Mouse (Mus musculus): Measurements from ENCODE around the gene Cox5b. TPM values are rescaled to one million over a fixed set of nuclear protein-coding genes. Genes with fewer than 3 reads are reported as not detected.
"Not testable (repeated sequence)": the region's sequence is repeated elsewhere in the genome, so short reads cannot be mapped to it uniquely, and the experiment has no call there.

Cox5b gene
- total RNA-seq (2021), result 100 to 1,000 TPM; 579 to 668 TPM

GRCm38 (mm10) chr1:36691271-36692155 is at the start of gene Cox5b:
Gene Cox5b, plus strand, starts transcription at chr1:36691449.
- intact Hi-C loops (cut with DNase I), result no loop called here
- peak; percentile 94 to 96 for DNase-seq (ENCODE audit: low spot score in 2 of 2)

- DNase-seq (ENCODE audit: low spot score in 2 of 2), result no peak
- intact Hi-C loops (cut with DNase I), result no loop called here
Observed at GRCm38 (mm10) chr1:36643957-36644614, 47.2 kb upstream of the Cox5b start.

GRCm38 (mm10) chr1:36644615-36645007 is 46.6 kb upstream of the Cox5b start:
- DNase-seq (ENCODE audit: low spot score in 2 of 2), result no peak
- intact Hi-C loops (cut with DNase I), result no loop called here

- intact Hi-C loops (cut with DNase I), result no loop called here
Observed at GRCm38 (mm10) chr1:36646285-36646684, 45.0 kb upstream of the Cox5b start.

DNA sequence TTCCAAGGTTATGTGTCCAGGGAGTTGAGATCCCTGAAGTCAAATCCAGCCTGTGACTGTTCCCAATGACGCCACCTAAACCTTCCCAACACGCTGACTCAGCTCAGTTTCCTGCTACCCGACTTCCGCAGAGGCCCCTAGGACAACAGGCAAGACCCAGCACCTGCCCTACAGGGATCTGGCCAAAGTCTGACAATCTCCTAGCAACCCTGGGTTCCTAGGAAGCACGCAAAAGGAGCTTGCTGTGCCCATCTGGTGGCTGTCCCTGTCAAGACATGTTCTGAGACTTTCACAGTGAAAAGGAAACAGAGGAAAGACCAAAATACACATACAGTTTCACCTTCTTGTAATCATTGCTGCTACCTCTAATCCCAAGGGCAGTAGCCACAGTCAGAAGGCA is 43.6 kb upstream of the Cox5b start:
- intact Hi-C loops (cut with DNase I), result no loop called here

More at GRCm38 (mm10) chr1:36646285-36646684, 45.0 kb upstream of the Cox5b start:
- DNase-seq (ENCODE audit: low spot score in 2 of 2), result no peak

GRCm38 (mm10) chr1:36655039-36655438 is 36.2 kb upstream of the Cox5b start:
- no peak for DNase-seq (ENCODE audit: low spot score in 2 of 2)
- intact Hi-C loops (cut with DNase I), result no loop called here

More for the DNA sequence above, 43.6 kb upstream of the Cox5b start:
- no peak for DNase-seq (ENCODE audit: low spot score in 2 of 2)

- DNase-seq (ENCODE audit: low spot score in 2 of 2), result no peak
- intact Hi-C loops (cut with DNase I), result no loop called here
Observed at GRCm38 (mm10) chr1:36656233-36656632, 35.0 kb upstream of the Cox5b start.

- intact Hi-C loops (cut with DNase I), result no loop called here
- DNase-seq (ENCODE audit: low spot score in 2 of 2), result no peak
Observed at GRCm38 (mm10) chr1:36657658-36658415, 33.4 kb upstream of the Cox5b start.

DNA sequence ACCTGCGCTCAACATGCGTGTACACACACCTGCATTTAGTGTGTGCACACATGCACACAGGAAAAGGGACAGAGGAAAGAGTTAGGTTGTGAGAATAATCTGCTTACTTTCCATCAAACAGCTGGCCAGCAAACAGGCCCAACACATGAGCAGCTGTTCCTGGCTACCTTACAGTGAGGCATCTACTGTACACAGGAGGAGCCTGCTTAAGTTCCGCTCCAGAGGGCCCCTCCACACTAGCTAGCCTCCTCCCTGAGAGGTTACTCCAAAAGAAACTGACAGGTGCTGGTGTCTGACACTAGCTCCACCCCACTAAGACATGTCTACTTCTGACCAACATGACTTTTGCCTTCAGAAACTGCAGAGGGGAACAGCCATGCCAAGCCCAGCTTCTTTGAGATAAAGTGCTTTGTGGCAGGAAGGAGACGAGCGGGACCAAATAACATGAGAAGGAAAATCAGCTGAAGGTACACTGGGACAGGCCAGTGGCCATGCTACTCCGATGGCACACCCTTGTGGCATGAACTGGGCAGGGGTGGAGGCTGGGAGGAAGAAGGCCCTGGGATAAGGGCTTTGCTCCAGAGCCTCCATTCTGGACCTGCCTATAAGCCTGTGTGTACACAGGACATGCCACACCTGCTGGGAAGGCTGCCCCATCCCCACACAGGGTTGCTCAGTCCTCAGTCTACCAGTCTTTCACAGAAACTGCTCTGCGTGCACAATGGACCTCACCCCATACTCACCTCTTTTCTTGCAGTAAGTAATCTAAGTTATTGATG is 32.4 kb upstream of the Cox5b start:
- no peak for DNase-seq (ENCODE audit: low spot score in 2 of 2)
- intact Hi-C loops (cut with DNase I), result no loop called here

DNA sequence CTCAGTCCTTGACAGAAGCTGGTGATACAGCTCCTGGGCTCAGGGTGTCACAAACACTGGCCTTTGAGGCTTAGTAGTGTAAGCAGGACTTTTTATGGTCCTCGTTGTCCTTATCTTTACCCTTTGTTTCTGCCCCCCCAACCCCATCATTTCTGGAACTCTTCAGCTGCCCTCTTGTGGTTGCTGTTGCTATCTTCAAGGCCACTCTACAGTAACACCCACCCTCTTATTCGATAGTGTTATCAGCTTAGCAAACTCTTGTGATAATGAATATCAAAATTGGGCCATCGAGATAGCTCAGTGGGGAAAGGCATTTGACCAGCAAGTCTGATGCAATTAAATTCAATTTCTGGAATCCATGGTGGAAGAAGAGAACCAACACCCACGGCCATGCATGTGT is 26.8 kb upstream of the Cox5b start:
- intact Hi-C loops (cut with DNase I), result no loop called here
- no peak for DNase-seq (ENCODE audit: low spot score in 2 of 2)

DNA sequence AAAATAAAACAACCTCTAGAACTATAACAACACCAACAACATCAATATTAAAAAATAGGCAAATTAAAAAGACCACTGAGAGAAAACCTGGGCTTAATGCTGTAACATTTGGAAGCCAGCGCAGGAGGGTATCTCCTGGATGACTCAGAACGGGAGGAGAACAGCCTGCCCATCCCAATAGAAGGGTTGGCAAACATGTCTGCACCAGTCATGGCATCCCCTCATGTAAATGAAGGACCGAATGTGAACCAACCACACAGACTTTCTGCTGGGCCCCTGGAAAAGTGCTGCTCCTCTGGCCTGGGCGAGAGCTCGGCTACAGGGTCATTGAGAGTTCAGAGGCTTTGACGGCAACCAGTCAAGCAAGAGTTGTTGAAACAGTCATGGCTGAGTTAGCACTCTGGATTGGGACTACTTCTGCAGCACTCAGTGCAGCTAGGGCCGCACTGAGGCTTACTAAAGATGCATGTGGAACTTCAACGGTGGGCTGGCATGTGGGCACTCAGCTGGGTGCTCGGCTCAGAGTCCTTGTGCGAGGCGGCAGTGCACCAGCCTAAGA is 26.0 kb upstream of the Cox5b start:
- DNase-seq (ENCODE audit: low spot score in 2 of 2), result no peak
- intact Hi-C loops (cut with DNase I), result no loop called here

DNA sequence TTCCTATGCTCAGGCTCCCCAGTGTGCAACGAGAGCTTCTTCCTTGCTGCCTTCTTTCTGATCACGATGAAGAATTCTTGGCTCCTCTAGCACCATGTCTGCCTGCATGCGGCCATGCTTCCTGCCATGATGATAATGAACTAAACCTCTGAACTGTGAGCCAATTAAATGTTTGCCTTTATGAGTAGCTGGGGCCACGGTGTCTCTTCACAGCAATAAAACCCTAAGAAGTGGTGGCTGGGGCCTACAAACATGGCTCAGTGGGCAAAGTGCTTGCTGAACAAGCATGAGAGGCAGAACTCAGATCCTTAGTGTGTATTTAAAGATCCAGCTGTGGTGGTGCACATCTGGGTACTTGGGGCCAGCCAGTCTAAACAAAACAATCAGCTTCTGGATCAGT is 25.3 kb upstream of the Cox5b start:
- intact Hi-C loops (cut with DNase I), result no loop called here
- DNase-seq (ENCODE audit: low spot score in 2 of 2), result no peak

GRCm38 (mm10) chr1:36668007-36668406 is 23.2 kb upstream of the Cox5b start:
- DNase-seq (ENCODE audit: low spot score in 2 of 2); intact Hi-C loops (cut with DNase I): not testable (repeated sequence)

DNA sequence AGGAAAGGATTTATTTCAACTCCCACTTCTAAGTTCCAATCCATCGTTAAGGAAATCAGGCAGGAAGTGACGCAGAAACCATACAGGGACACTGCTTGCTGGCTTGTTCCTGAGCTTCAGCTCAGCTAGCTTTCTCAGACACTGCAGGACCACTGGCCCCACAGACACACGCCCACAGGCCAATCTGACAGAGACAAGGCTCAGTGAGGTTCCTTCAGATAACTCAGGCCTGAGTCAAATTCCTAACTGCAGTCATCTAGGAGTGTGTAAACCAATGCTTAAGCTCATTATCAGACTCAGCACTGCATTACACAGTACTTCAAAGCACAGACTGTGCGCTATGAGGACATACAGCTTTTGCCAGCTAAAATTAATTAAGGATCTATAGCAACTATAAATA is 21.0 kb upstream of the Cox5b start:
- intact Hi-C loops (cut with DNase I), result no loop called here
- DNase-seq (ENCODE audit: low spot score in 2 of 2), result no peak

DNA sequence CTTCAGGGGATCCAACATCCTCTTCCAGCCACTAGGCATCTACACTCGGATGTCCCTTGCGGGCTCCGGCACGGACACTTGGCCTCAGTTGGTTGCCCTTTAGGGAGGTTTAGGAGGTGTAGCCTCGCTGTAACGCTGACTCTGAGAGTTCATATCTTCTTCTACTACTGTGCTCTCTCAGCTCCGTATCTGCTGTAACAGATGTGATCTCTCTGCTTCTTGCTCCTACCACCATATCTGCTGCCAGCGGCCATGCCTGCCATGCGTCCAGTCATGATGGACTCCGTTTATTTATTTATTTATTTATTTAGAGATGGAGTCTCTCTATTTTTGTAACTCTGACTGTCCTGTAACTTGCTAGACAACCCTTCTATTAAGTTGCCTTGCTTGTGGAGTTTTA is 20.0 kb upstream of the Cox5b start:
- intact Hi-C loops (cut with DNase I), result no loop called here

DNA sequence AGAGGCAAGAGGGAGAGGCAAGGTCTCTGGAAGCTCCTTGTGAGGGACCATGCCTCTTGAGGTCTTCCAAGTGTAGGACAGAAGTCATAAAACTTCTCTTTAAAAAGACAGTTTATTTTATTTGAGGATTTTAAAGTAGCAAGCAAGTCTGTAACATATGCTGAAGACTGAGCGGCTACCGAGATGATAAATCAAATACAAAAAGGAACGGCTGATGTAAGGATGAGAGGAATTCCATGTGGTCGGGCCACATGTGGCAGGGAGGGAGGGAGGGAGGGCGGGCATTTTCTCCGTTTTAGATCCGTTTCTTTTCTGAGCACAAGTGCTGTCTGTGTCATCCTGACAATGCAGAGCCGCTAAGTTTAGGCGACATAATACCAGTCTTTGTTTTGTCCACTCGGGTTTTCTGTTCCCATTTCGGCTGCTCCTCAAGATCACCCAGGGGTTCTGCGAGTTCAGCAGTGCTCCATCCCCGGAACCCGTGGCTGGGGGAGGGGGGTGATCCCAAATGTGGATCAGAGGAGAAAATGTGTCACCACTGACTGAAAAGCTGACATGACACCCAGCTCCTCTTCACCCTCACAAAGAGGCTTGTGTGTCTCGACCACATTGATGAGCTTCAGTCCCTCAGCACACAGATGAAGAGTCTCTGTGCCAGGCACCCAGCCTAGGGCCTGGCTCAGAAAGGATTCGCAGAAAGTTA is 18.4 kb upstream of the Cox5b start:
- no peak for DNase-seq (ENCODE audit: low spot score in 2 of 2)
- intact Hi-C loops (cut with DNase I), result no loop called here

More for the DNA sequence above, 20.0 kb upstream of the Cox5b start:
- no peak for DNase-seq (ENCODE audit: low spot score in 2 of 2)

DNA sequence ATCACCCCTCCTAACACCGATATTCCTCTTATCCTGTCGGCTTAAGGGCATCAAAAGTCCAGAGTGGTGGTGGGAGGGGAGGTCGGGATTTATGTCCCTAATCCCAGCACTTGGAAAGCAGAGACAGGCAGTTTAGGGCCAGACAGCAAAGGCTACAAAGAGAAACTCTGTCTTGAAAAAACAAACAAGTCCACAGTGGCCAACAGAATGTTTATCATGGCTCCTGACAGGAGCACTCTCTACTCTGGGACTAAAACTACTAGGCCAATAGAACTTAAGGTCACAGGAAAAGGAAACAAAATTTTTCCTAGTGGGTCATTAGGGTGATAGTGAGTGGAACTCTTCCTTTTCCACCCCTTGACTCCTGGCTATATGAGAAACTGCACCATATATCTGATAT is 16.3 kb upstream of the Cox5b start:
- no peak for DNase-seq (ENCODE audit: low spot score in 2 of 2)
- intact Hi-C loops (cut with DNase I), result no loop called here

DNA sequence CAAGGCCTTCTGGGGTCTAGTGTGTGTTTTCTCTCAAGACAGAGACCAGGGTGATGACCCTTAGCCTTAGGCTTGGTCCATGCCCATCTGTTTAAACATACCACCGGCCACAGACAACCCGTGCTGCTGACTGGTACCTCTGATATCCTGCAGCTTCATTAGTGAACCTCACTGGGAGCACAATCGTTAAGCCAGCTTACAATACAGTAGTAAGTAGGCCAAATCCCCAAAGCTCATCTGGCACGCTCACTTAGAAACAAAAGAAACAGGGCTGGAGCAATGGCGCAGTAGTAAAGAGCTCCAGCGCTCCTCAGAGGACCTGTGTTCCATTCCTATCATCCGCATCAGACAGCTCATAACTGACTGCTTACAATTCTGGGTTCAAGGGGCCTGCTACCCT is 10.4 kb upstream of the Cox5b start:
- intact Hi-C loops (cut with DNase I), result no loop called here
- no peak for DNase-seq (ENCODE audit: low spot score in 2 of 2)

Measured in left cerebral cortex, postnatal 36 days (tissue).